Mouse (Mus musculus): ENCODE data around the gene Casq1. TPM values are rescaled to one million over a fixed set of nuclear protein-coding genes. Genes with fewer than 3 reads are reported as not detected.

Gene Casq1
- polyA plus RNA-seq, 1 experiment from 2014 or later: 7.5 TPM

- no peak for ATAC-seq (ENCODE audit: low read depth)
- 59% methylated on average over 4 of the region's 4 CpGs for WGBS (ENCODE audit: insufficient replicate concordance)
- H3K4me1 ChIP-seq (ENCODE audit: control insufficient read depth, low read depth, low read length): peaks cover 4% of the 10 kb centered on the region
- no peaks in the 10 kb centered on the region for H3K36me3 ChIP-seq (ENCODE audit: control insufficient read depth, insufficient read depth)
- H3K4me3 ChIP-seq (ENCODE audit: low read depth, low read length): no peak overlapping the region
- H3K9ac ChIP-seq (ENCODE audit: low read depth, low read length): no peak overlapping the region
- H3K27ac ChIP-seq (ENCODE audit: low read length): no peak overlapping the region
- no peaks in the 10 kb centered on the region for H3K9me3 ChIP-seq (replicated peaks; ENCODE audit: control insufficient read depth, low read length)
- H3K27me3 ChIP-seq (ENCODE audit: control insufficient read depth, insufficient read depth, low read depth, low read length): no peaks in the 10 kb centered on the region
- no peak overlapping the region for H3K4me2 ChIP-seq (ENCODE audit: low read depth, low read length)
These were observed 5.9 kb downstream of the Casq1 start for GRCm38 (mm10) chr1:172213771-172214170.

GRCm38 (mm10) chr1:172212776-172213175, 6.9 kb downstream of the Casq1 start:
- H3K27me3 ChIP-seq (ENCODE audit: control insufficient read depth, insufficient read depth, low read depth, low read length): no peaks in the 10 kb centered on the region
- 51% methylated on average over 5 of the region's 5 CpGs for WGBS (ENCODE audit: insufficient replicate concordance)

GRCm38 (mm10) chr1:172207111-172207584, 12.5 kb downstream of the Casq1 start:
- Histone ChIP-seq H3K9ac (ENCODE audit: low read depth, low read length) (no peak overlapping the region; the same call in 1 of the 2 replicates), H3K4me1 (ENCODE audit: control insufficient read depth, low read depth, low read length) (peaks cover 11% of the 10 kb centered on the region), H3K4me2 (ENCODE audit: low read depth, low read length) (peak overlapping the region; percentile 44; the same call in 1 of the 2 replicates), H3K9me3 (replicated peaks; ENCODE audit: control insufficient read depth, low read length) (no peaks in the 10 kb centered on the region), H3K27ac (ENCODE audit: low read length) (no peak overlapping the region), H3K27me3 (ENCODE audit: control insufficient read depth, insufficient read depth, low read depth, low read length) (peaks cover 7% of the 10 kb centered on the region), H3K4me3 (ENCODE audit: low read depth, low read length) (no peak overlapping the region), H3K36me3 (ENCODE audit: control insufficient read depth, insufficient read depth) (no peaks in the 10 kb centered on the region)
- WGBS (ENCODE audit: insufficient replicate concordance): 32% methylated on average over 7 of the region's 7 CpGs
- no peak for ATAC-seq (ENCODE audit: low read depth)

More at GRCm38 (mm10) chr1:172212776-172213175, 6.9 kb downstream of the Casq1 start:
- Histone ChIP-seq H3K9ac (ENCODE audit: low read depth, low read length) (no peak overlapping the region), H3K27ac (ENCODE audit: low read length) (no peak overlapping the region), H3K4me3 (ENCODE audit: low read depth, low read length) (no peak overlapping the region), H3K36me3 (ENCODE audit: control insufficient read depth, insufficient read depth) (no peaks in the 10 kb centered on the region), H3K9me3 (replicated peaks; ENCODE audit: control insufficient read depth, low read length) (no peaks in the 10 kb centered on the region), H3K4me2 (ENCODE audit: low read depth, low read length) (no peak overlapping the region), H3K4me1 (ENCODE audit: control insufficient read depth, low read depth, low read length) (peaks cover 4% of the 10 kb centered on the region)
- no peak for ATAC-seq (ENCODE audit: low read depth)

- peaks cover 11% of the 10 kb centered on the region for H3K4me1 ChIP-seq (ENCODE audit: control insufficient read depth, low read depth, low read length)
- no peaks in the 10 kb centered on the region for H3K9me3 ChIP-seq (replicated peaks; ENCODE audit: control insufficient read depth, low read length)
- H3K27ac ChIP-seq (ENCODE audit: low read length): 0 out of 2 replicates have a peak within 1 kb of the TSS, but pooled peaks have one; percentile 41
- peak within 1 kb of the TSS; percentile 44 for H3K4me2 ChIP-seq (ENCODE audit: low read depth, low read length)
- peak within 1 kb of the TSS; percentile 59 for H3K4me3 ChIP-seq (ENCODE audit: low read depth, low read length)
- H3K9ac ChIP-seq (ENCODE audit: low read depth, low read length): peak within 1 kb of the TSS; percentile 64
- H3K36me3 ChIP-seq (ENCODE audit: control insufficient read depth, insufficient read depth): no peaks in the 10 kb centered on the region
- ATAC-seq (ENCODE audit: low read depth): peak; percentile 77
- peaks cover 7% of the 10 kb centered on the region for H3K27me3 ChIP-seq (ENCODE audit: control insufficient read depth, insufficient read depth, low read depth, low read length)
- under 1% methylated on average over 37 of the region's 40 CpGs for WGBS (ENCODE audit: insufficient replicate concordance)
These were observed 13.3 kb downstream of the Casq1 start, which contains the start of gene Pea15a for GRCm38 (mm10) chr1:172206141-172206917. Pea15a (minus strand) TSS chr1:172206804.

GRCm38 (mm10) chr1:172205741-172206087, 14.0 kb downstream of the Casq1 start:
- Histone ChIP-seq H3K27me3 (ENCODE audit: control insufficient read depth, insufficient read depth, low read depth, low read length) (peaks cover 7% of the 10 kb centered on the region), H3K27ac (ENCODE audit: low read length) (no peak overlapping the region), H3K9me3 (replicated peaks; ENCODE audit: control insufficient read depth, low read length) (no peaks in the 10 kb centered on the region), H3K9ac (ENCODE audit: low read depth, low read length) (peak overlapping the region; percentile 64; the same call in 1 of the 2 replicates), H3K4me1 (ENCODE audit: control insufficient read depth, low read depth, low read length) (peaks cover 14% of the 10 kb centered on the region), H3K4me2 (ENCODE audit: low read depth, low read length) (peak overlapping the region; percentile 44), H3K4me3 (ENCODE audit: low read depth, low read length) (peak overlapping the region; percentile 59), H3K36me3 (ENCODE audit: control insufficient read depth, insufficient read depth) (peaks cover 5% of the 10 kb centered on the region; the same call in 1 of the 2 replicates)
- 13% methylated on average over 3 of the region's 3 CpGs for WGBS (ENCODE audit: insufficient replicate concordance)
- ATAC-seq (ENCODE audit: low read depth): no peak

- 60% methylated on average over 15 of the region's 15 CpGs for WGBS (ENCODE audit: insufficient replicate concordance)
- no peak for ATAC-seq (ENCODE audit: low read depth)
- no peaks in the 10 kb centered on the region for H3K9me3 ChIP-seq (replicated peaks; ENCODE audit: control insufficient read depth, low read length)
- no peak overlapping the region for H3K27ac ChIP-seq (ENCODE audit: low read length)
- H3K4me3 ChIP-seq (ENCODE audit: low read depth, low read length): no peak overlapping the region
- peaks cover 5% of the 10 kb centered on the region; the same call in 1 of the 2 replicates for H3K36me3 ChIP-seq (ENCODE audit: control insufficient read depth, insufficient read depth)
- H3K4me1 ChIP-seq (ENCODE audit: control insufficient read depth, low read depth, low read length): peaks cover 14% of the 10 kb centered on the region
- H3K27me3 ChIP-seq (ENCODE audit: control insufficient read depth, insufficient read depth, low read depth, low read length): peaks cover 7% of the 10 kb centered on the region
- H3K9ac ChIP-seq (ENCODE audit: low read depth, low read length): no peak overlapping the region
- peak overlapping the region; percentile 44; the same call in 1 of the 2 replicates for H3K4me2 ChIP-seq (ENCODE audit: low read depth, low read length)
These were observed 14.6 kb downstream of the Casq1 start for GRCm38 (mm10) chr1:172204814-172205740.

GRCm38 (mm10) chr1:172204033-172204813, 15.4 kb downstream of the Casq1 start:
- H3K4me2 ChIP-seq (ENCODE audit: low read depth, low read length): no peak overlapping the region
- peaks cover 14% of the 10 kb centered on the region for H3K4me1 ChIP-seq (ENCODE audit: control insufficient read depth, low read depth, low read length)

GRCm38 (mm10) chr1:172203566-172203965, 16.1 kb downstream of the Casq1 start:
- no peak overlapping the region for H3K4me3 ChIP-seq (ENCODE audit: low read depth, low read length)
- ATAC-seq (ENCODE audit: low read depth): peak; percentile 9; the same call in 1 of the 2 replicates
- 30% methylated on average over 4 of the region's 4 CpGs for WGBS (ENCODE audit: insufficient replicate concordance)
- no peaks in the 10 kb centered on the region for H3K9me3 ChIP-seq (replicated peaks; ENCODE audit: control insufficient read depth, low read length)
- H3K27ac ChIP-seq (ENCODE audit: low read length): peak overlapping the region; percentile 45
- peaks cover 14% of the 10 kb centered on the region for H3K4me1 ChIP-seq (ENCODE audit: control insufficient read depth, low read depth, low read length)
- no peak overlapping the region for H3K9ac ChIP-seq (ENCODE audit: low read depth, low read length)
- H3K4me2 ChIP-seq (ENCODE audit: low read depth, low read length): no peak overlapping the region
- H3K27me3 ChIP-seq (ENCODE audit: control insufficient read depth, insufficient read depth, low read depth, low read length): peaks cover 7% of the 10 kb centered on the region
- peaks cover 5% of the 10 kb centered on the region; the same call in 1 of the 2 replicates for H3K36me3 ChIP-seq (ENCODE audit: control insufficient read depth, insufficient read depth)

More at GRCm38 (mm10) chr1:172204033-172204813, 15.4 kb downstream of the Casq1 start:
- no peak for ATAC-seq (ENCODE audit: low read depth)
- Histone ChIP-seq H3K4me3 (ENCODE audit: low read depth, low read length) (no peak overlapping the region), H3K9ac (ENCODE audit: low read depth, low read length) (no peak overlapping the region), H3K27me3 (ENCODE audit: control insufficient read depth, insufficient read depth, low read depth, low read length) (peaks cover 7% of the 10 kb centered on the region), H3K9me3 (replicated peaks; ENCODE audit: control insufficient read depth, low read length) (no peaks in the 10 kb centered on the region), H3K27ac (ENCODE audit: low read length) (0 out of 2 replicates have a peak overlapping the region, but pooled peaks have one; percentile 8), H3K36me3 (ENCODE audit: control insufficient read depth, insufficient read depth) (peaks cover 5% of the 10 kb centered on the region; the same call in 1 of the 2 replicates)
- WGBS (ENCODE audit: insufficient replicate concordance): 51% methylated on average over 9 of the region's 9 CpGs
